Mouse (Mus musculus) embryonic facial prominence, embryonic 15.5 days (tissue): ENCODE results near the gene 1700001P01Rik. TPM values are rescaled to one million over a fixed set of nuclear protein-coding genes. Genes with fewer than 3 reads are reported as not detected.
A peak's percentile ranks its signal among the peaks of the same experiment; 100 is the strongest.

Source experiments
- ATAC-seq: fragments of 200-750 bp; cut with Nextera tagmentation; 2 replicates; pipeline ENCODE4 v1.8.0; 2017; ENCODE audit warnings: low read depth, moderate TSS enrichment; ENCODE audit not compliant: insufficient number of reproducible peaks, low FRiP score, low TSS enrichment
- H3K27ac ChIP-seq: fragments of 300-500 bp; sonication (generic); replicated peaks from 2 replicates; pipeline ENCODE4 v1.5.1; 2015; ENCODE audit warnings: mild to moderate bottlenecking, inconsistent platforms
- H3K27me3 ChIP-seq: fragments of 300-500 bp; sonication (generic); 2 replicates; pipeline ENCODE4 v1.6.1; 2015; ENCODE audit warnings: inconsistent platforms
- H3K36me3 ChIP-seq: fragments of 300-500 bp; sonication (generic); 2 replicates; pipeline ENCODE4 v1.6.1; 2015; ENCODE audit warnings: mild to moderate bottlenecking, inconsistent platforms
- H3K4me1 ChIP-seq: fragments of 300-500 bp; sonication (generic); 2 replicates; pipeline ENCODE4 v1.6.1; 2015; ENCODE audit warnings: inconsistent platforms
- H3K4me2 ChIP-seq: fragments of 300-500 bp; sonication (generic); replicated peaks from 2 replicates; pipeline ENCODE4 v1.6.1; 2015; ENCODE audit warnings: mild to moderate bottlenecking, inconsistent platforms
- H3K4me3 ChIP-seq: fragments of 300-500 bp; sonication (generic); replicated peaks from 2 replicates; pipeline ENCODE4 v1.5.1; 2015; ENCODE audit warnings: mild to moderate bottlenecking, inconsistent platforms
- H3K9ac ChIP-seq: fragments of 300-500 bp; sonication (generic); 2 replicates; pipeline ENCODE4 v1.6.1; 2015; ENCODE audit warnings: inconsistent platforms
- H3K9me3 ChIP-seq: fragments of 300-500 bp; sonication (generic); replicated peaks from 2 replicates; pipeline ENCODE4 v1.6.1; 2016; ENCODE audit warnings: inconsistent platforms
- WGBS: fragments of 180-500 bp; shearing (Covaris S2); methylation state at CpG from one replicate; pipeline ENCODE4 v1.1.7; 2015; 5-methylcytosine and 5-hydroxymethylcytosine counted together
- polyA plus RNA-seq: library from polyadenylated mRNA; unstranded; fragments of >200 nt; fragmentation: Nextera tagmentation; extraction: Ambion mirVana; gene quantifications from 2 replicates; pipeline ENCODE4 v1.2.1, GENCODE M21; 2015

The 1700001P01Rik gene
- 0.95 TPM in 1 of 2 replicates, not detected in the other for polyA plus RNA-seq

DNA sequence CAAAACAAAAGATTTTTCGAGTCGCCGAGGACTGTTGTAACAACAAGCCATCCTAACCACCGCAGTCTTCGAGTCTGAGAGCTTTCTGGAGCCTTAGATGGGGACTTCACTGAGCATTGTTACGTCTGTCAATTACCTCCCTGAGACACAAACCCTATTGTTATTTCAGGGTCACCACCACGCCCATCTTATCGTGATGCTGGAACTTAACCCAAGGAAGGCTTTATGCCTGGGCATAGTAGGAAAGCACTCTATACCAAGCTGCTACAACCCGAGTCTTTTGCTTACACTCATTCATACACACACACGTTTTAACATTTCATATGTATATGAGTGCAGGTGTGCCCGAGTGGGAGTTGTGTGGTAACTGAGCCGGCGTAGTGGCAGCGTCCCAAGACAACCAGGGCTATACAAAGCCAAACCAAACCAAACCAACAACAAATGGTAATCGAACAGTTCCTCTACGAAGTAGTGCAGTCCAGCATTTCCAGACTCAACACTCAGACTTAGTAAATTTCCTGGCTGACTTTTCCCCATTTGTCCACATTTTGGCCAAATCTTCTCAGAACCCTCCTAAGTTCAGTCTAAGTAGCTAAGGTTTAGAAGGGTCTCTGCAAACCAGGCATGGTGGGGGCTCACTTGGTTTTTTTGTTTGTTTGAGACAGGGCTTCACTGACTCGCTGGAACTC is at the start of gene 1700001P01Rik:
Gene 1700001P01Rik, minus strand, starts transcription at position 111 of the 689 bp plus-strand sequence.
- no peak within 1 kb of the TSS for H3K4me3 ChIP-seq
- H3K27ac ChIP-seq = no peak within 1 kb of the TSS; the same call in 1 of the 2 replicates
- 47% methylated on average over 17 of the region's 17 CpGs for WGBS
- H3K36me3 ChIP-seq = peaks cover 56% of the 10 kb centered on the region
- no peak for ATAC-seq
- H3K4me2 ChIP-seq = no peak within 1 kb of the TSS
- H3K4me1 ChIP-seq = peaks cover 12% of the 10 kb centered on the region
- no peaks in the 10 kb centered on the region for H3K27me3 ChIP-seq
- no peaks in the 10 kb centered on the region for H3K9me3 ChIP-seq
- no peak within 1 kb of the TSS for H3K9ac ChIP-seq

DNA sequence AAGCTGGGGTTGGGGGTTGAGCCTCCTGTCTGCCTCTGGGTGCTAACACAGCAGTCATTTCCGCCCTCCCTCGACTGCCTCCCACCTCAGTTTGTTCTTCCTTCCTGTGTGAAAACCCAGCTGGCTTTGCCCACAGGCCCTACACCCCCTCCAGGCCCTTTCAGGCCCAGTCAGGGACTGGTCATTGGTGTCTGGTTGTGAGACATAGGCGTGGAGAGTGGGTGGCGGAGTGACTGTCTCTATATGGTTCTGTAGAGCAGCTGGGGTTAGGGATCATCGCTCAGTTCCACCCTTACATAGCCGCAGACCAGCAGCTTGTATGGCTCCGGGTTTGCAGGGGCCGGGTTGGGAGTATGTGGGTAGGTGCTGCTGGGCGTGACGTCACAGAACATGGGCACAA is 49.6 kb upstream of the 1700001P01Rik start:
- no peaks in the 10 kb centered on the region for H3K27me3 ChIP-seq
- H3K27ac ChIP-seq = no peak overlapping the region
- H3K36me3 ChIP-seq = peaks cover 74% of the 10 kb centered on the region
- no peak overlapping the region for H3K4me3 ChIP-seq
- peaks cover 4% of the 10 kb centered on the region; the same call in 1 of the 2 replicates for H3K4me1 ChIP-seq
- WGBS = 85% methylated on average over 10 of the region's 10 CpGs
- H3K9me3 ChIP-seq = no peaks in the 10 kb centered on the region
- no peak overlapping the region for H3K9ac ChIP-seq
- ATAC-seq = 0 out of 2 replicates have a peak, but pooled peaks have one; percentile 3
- H3K4me2 ChIP-seq = no peak overlapping the region

- peaks cover 71% of the 10 kb centered on the region for H3K36me3 ChIP-seq
- H3K27ac ChIP-seq = no peak overlapping the region
- 0 out of 2 replicates have a peak, but pooled peaks have one; percentile 21 for ATAC-seq
- H3K4me2 ChIP-seq = no peak overlapping the region
- no peaks in the 10 kb centered on the region for H3K9me3 ChIP-seq
- 82% methylated on average over 6 of the region's 6 CpGs for WGBS
- H3K9ac ChIP-seq = no peak overlapping the region
- H3K4me3 ChIP-seq = no peak overlapping the region
- H3K27me3 ChIP-seq = no peaks in the 10 kb centered on the region
- H3K4me1 ChIP-seq = peaks cover 4% of the 10 kb centered on the region; the same call in 1 of the 2 replicates
Measured at GRCm38 (mm10) chr11:97824895-97825294, 49.2 kb upstream of the 1700001P01Rik start.

- Histone ChIP-seq H3K4me2 (no peak overlapping the region), H3K27ac (no peak overlapping the region), H3K4me3 (no peak overlapping the region), H3K27me3 (no peaks in the 10 kb centered on the region), H3K9ac (no peak overlapping the region), H3K9me3 (no peaks in the 10 kb centered on the region), H3K4me1 (peaks cover 4% of the 10 kb centered on the region; the same call in 1 of the 2 replicates), H3K36me3 (peaks cover 75% of the 10 kb centered on the region)
- WGBS = 95% methylated on average over 11 of the region's 11 CpGs
- ATAC-seq = no peak
Measured at GRCm38 (mm10) chr11:97824168-97824567, 48.5 kb upstream of the 1700001P01Rik start.

DNA sequence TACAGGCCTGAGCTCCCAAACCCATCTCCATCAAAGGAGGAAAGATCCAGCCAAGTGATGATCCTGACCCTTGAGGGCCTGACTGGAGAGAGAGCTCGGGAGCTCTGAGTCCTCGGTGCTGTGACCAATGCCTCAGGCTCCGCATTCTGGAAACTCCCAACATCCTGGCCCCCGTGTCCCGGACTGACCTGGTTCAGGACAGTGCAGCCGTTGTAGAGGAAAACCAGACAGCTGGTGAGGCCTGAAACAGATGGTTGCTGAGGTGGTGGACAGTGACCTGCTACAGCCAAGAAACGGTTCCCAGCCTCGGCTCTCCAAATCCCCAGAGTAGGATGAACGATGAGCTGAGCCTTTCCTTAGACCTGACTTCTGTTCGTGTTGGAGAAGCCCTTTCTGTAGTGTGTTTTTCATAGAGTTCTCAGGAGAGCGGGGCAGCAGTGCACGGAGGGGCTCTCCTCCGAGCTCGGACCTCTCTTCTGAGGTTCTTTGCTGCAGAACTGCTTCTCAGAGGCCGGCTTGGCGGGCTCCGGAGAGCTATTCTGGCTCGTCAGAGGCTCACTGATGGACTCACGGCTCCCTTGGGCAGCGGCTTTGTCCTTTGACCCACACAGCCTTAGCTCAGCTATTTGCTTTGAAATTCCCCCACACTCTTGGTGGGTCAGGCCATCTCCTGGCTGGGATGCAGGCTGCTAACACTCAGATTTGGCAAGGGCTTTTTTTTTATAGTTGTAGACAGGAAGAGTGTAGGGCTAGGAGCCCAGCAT is 47.3 kb upstream of the 1700001P01Rik start:
- WGBS = 57% methylated on average over 20 of the region's 20 CpGs
- H3K4me3 ChIP-seq = no peak overlapping the region
- H3K9ac ChIP-seq = no peak overlapping the region
- H3K4me1 ChIP-seq = peaks cover 12% of the 10 kb centered on the region
- no peak overlapping the region for H3K4me2 ChIP-seq
- peaks cover 76% of the 10 kb centered on the region for H3K36me3 ChIP-seq
- H3K27ac ChIP-seq = no peak overlapping the region
- no peak for ATAC-seq
- H3K9me3 ChIP-seq = no peaks in the 10 kb centered on the region
- H3K27me3 ChIP-seq = no peaks in the 10 kb centered on the region

- H3K4me1 ChIP-seq = peaks cover 27% of the 10 kb centered on the region
- ATAC-seq = no peak
- H3K27ac ChIP-seq = no peak overlapping the region
- no peak overlapping the region for H3K4me3 ChIP-seq
- peaks cover 64% of the 10 kb centered on the region for H3K36me3 ChIP-seq
- 92% methylated on average over 8 of the region's 8 CpGs for WGBS
- H3K27me3 ChIP-seq = no peaks in the 10 kb centered on the region
- H3K9me3 ChIP-seq = no peaks in the 10 kb centered on the region
- H3K9ac ChIP-seq = no peak overlapping the region
- no peak overlapping the region for H3K4me2 ChIP-seq
Measured at GRCm38 (mm10) chr11:97821401-97822064, 45.8 kb upstream of the 1700001P01Rik start.

DNA sequence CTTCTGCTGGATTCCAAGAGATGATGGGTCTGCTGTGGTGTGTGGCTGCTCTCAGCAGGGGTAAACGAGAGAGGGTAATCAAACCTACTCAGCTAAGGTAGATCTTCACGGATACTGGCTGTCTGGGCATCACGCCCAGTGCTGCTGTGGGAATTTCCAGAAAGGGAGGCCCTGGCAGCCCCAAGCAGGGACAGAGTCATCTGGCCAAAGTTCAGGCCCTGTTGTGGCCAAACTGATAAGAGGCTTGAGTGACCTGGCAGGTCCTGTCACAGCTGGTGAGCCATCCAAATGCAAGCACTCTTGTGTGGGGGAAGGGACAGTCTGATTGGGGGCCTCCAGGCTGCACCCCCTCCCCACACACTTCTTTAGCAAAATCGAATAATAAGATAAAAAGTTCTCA is 45.1 kb upstream of the 1700001P01Rik start:
- 55% methylated on average over 4 of the region's 4 CpGs for WGBS
- H3K4me2 ChIP-seq = no peak overlapping the region
- H3K9me3 ChIP-seq = no peaks in the 10 kb centered on the region
- H3K4me1 ChIP-seq = peaks cover 34% of the 10 kb centered on the region
- peaks cover 64% of the 10 kb centered on the region for H3K36me3 ChIP-seq
- H3K9ac ChIP-seq = no peak overlapping the region
- H3K27ac ChIP-seq = no peak overlapping the region
- H3K4me3 ChIP-seq = no peak overlapping the region
- H3K27me3 ChIP-seq = no peaks in the 10 kb centered on the region
- no peak for ATAC-seq

GRCm38 (mm10) chr11:97819923-97820322 is 44.2 kb upstream of the 1700001P01Rik start:
- no peak overlapping the region for H3K27ac ChIP-seq
- H3K27me3 ChIP-seq = no peaks in the 10 kb centered on the region
- H3K4me2 ChIP-seq = no peak overlapping the region
- H3K9ac ChIP-seq = no peak overlapping the region
- 64% methylated on average over 5 of the region's 5 CpGs for WGBS
- H3K9me3 ChIP-seq = no peaks in the 10 kb centered on the region
- peaks cover 43% of the 10 kb centered on the region for H3K4me1 ChIP-seq
- H3K36me3 ChIP-seq = peaks cover 57% of the 10 kb centered on the region
- no peak for ATAC-seq
- H3K4me3 ChIP-seq = no peak overlapping the region

DNA sequence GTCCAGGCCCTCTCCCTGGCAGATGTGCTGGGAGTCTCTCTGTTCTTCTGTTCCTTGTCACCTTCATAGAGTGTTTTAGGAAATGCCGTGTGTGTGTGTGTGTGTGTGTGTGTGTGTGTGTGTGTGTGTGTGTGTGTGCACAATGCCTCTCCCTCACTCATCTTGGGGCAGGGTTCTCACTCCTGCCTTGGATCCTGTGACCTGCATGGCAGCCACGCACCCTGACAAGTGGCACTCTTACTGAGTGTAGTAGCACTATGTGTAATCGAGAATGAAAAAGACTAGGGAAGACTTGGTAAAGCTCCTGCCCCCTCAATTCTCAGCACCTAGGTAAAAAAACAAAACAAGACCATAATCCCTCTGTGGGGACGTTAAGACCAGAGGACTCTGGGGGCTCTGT is 43.4 kb upstream of the 1700001P01Rik start:
- no peak overlapping the region for H3K4me2 ChIP-seq
- no peak overlapping the region for H3K4me3 ChIP-seq
- peak overlapping the region; percentile 66 for H3K27ac ChIP-seq
- no peak for ATAC-seq
- no peaks in the 10 kb centered on the region for H3K27me3 ChIP-seq
- 61% methylated on average over 4 of the region's 4 CpGs for WGBS
- peaks cover 49% of the 10 kb centered on the region for H3K36me3 ChIP-seq
- peaks cover 44% of the 10 kb centered on the region for H3K4me1 ChIP-seq
- H3K9me3 ChIP-seq = no peaks in the 10 kb centered on the region
- no peak overlapping the region for H3K9ac ChIP-seq

DNA sequence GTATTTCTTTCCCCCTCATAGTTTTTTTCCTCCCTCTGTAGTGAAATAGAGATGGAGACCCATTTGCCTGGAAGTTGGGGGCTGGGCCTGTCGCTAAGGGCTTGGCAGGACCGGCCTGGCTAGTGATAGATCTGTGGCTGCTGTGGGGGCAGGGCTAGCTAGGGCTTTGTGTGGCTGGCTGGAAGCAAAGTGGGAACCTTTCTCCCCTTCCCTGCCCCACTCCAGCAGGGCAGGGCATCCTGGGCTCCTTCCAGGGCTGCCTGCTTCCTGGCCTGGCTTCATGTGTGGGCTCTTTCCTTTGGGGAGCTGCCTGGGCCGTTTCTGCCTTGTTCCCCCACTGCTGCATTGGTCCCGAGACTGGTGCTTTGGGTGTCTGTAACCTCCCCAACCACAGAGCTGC is 42.9 kb upstream of the 1700001P01Rik start:
- Histone ChIP-seq H3K4me3 (no peak overlapping the region), H3K9ac (no peak overlapping the region), H3K4me2 (no peak overlapping the region), H3K27ac (peak overlapping the region; percentile 66), H3K27me3 (no peaks in the 10 kb centered on the region), H3K9me3 (no peaks in the 10 kb centered on the region), H3K4me1 (peaks cover 50% of the 10 kb centered on the region), H3K36me3 (peaks cover 47% of the 10 kb centered on the region)
- WGBS = 12% methylated on average over 4 of the region's 4 CpGs
- ATAC-seq = 0 out of 2 replicates have a peak, but pooled peaks have one; percentile 12

DNA sequence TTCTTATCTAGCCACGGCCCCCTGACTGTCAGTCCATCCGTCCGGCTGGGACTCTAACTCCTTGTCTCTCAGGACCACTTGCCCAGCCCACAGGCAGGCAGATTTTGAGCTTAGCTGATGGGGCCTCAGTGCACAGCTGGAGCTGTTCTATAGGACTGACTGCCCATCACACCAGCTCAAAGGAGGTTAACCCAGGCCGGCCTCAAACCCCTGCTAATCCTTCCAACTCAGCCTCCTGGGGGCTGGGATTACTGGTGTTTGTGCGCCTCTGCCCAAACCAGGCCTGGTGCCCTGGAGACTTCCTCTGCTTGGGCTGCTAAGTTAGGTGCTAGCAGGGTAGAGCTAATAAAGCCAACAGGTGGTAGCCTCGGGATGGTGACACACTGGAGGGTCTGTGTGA is 42.3 kb upstream of the 1700001P01Rik start:
- H3K4me2 ChIP-seq = no peak overlapping the region
- H3K36me3 ChIP-seq = peaks cover 44% of the 10 kb centered on the region
- H3K27ac ChIP-seq = peak overlapping the region; percentile 66; the same call in 1 of the 2 replicates
- no peak overlapping the region for H3K4me3 ChIP-seq
- no peaks in the 10 kb centered on the region for H3K27me3 ChIP-seq
- 49% methylated on average over 6 of the region's 6 CpGs for WGBS
- no peaks in the 10 kb centered on the region for H3K9me3 ChIP-seq
- H3K9ac ChIP-seq = no peak overlapping the region
- ATAC-seq = no peak
- H3K4me1 ChIP-seq = peaks cover 52% of the 10 kb centered on the region
